Mouse (Mus musculus) CH12.LX (cell line): ENCODE data around the gene Rtn4rl1. TPM values are rescaled to one million over a fixed set of nuclear protein-coding genes. Genes with fewer than 3 reads are reported as not detected.

ENCODE experiments used
- DNase-seq: peaks from one replicate; pipeline ENCODE4 v3.0.0-alpha.2; 2013; ENCODE audit errors: extremely low read depth
- H3K27ac ChIP-seq: 2 replicates; pipeline ENCODE4 v1.5.1; 2012; ENCODE audit warnings: low read depth, mild to moderate bottlenecking, control low read depth, moderate library complexity; ENCODE audit not compliant: insufficient read depth
- H3K27me3 ChIP-seq: replicated peaks from 2 replicates; pipeline ENCODE3; 2012; ENCODE audit warnings: inconsistent platforms
- H3K36me3 ChIP-seq, 2 experiments: replicated peaks in 1 of 2; 2 replicates each; pipeline versions ENCODE3 to v1.6.1; 2012; ENCODE audit warnings: inconsistent platforms in 1 of 2, low read length in 1 of 2, mild to moderate bottlenecking in 1 of 2, mixed read lengths in 1 of 2, moderate library complexity in 1 of 2; ENCODE audit not compliant: control insufficient read depth in 1 of 2, insufficient read depth in 1 of 2
- H3K4me1 ChIP-seq, 2 experiments: 2 replicates each; pipeline ENCODE4 v1.6.1; 2012; ENCODE audit warnings: inconsistent platforms in 1 of 2, moderate library complexity in 1 of 2; ENCODE audit not compliant: insufficient read depth in 2 of 2, control insufficient read depth in 1 of 2
- H3K4me2 ChIP-seq: 2 replicates; pipeline ENCODE4 v1.6.1; 2012; ENCODE audit warnings: low read depth, mild to moderate bottlenecking, control low read depth; ENCODE audit not compliant: poor library complexity, insufficient read depth, severe bottlenecking
- H3K4me3 ChIP-seq, 3 experiments: fragments of 150-350 bp in 1 of 3; sonication (generic) in 1 of 3; replicated peaks in 1 of 3; 2 replicates each; pipeline versions ENCODE3 to v1.5.1; 2011 to 2012; ENCODE audit warnings: low read depth in 2 of 3, low read length in 2 of 3, mild to moderate bottlenecking in 2 of 3, moderate library complexity in 2 of 3, control low read depth in 1 of 3, improper control_type of control experiment in 1 of 3, inconsistent platforms in 1 of 3, mixed read lengths in 1 of 3; ENCODE audit not compliant: poor library complexity in 1 of 3
- H3K79me2 ChIP-seq: replicated peaks from 2 replicates; pipeline ENCODE4 v1.6.1; 2012; ENCODE audit warnings: mild to moderate bottlenecking, moderate library complexity; ENCODE audit not compliant: control insufficient read depth, poor library complexity, insufficient read depth, severe bottlenecking; ENCODE audit errors: extremely low read depth
- H3K9ac ChIP-seq: 2 replicates; pipeline ENCODE4 v1.6.1; 2012; ENCODE audit warnings: low read depth, mild to moderate bottlenecking, control low read depth, moderate library complexity; ENCODE audit not compliant: insufficient read depth
- H3K9me3 ChIP-seq: replicated peaks from 2 replicates; pipeline ENCODE3; 2012; ENCODE audit warnings: low read length, inconsistent platforms, mixed read lengths
- BHLHE40 ChIP-seq: IDR thresholded peaks from 2 replicates; pipeline ENCODE4 v1.6.1; 2011; ENCODE audit warnings: mild to moderate bottlenecking, low read depth, low read length, improper control_type of control experiment
- CHD1 ChIP-seq: IDR thresholded peaks from 2 replicates; pipeline ENCODE4 v1.6.1; 2012; ENCODE audit warnings: low read depth, low read length, improper control_type of control experiment, inconsistent platforms
- CHD2 ChIP-seq: IDR thresholded peaks from 2 replicates; pipeline ENCODE4 v1.6.1; 2011; ENCODE audit warnings: low read length, improper control_type of control experiment
- CTCF ChIP-seq, 2 experiments: IDR thresholded peaks in 1 of 2; conservative IDR thresholded peaks in 1 of 2; 2 replicates each; pipeline ENCODE4 v1.5.1; 2011 to 2012; ENCODE audit warnings: low read depth in 2 of 2, low read length in 2 of 2, improper control_type of control experiment in 1 of 2, inconsistent platforms in 1 of 2, mild to moderate bottlenecking in 1 of 2, moderate library complexity in 1 of 2
- ELF1 ChIP-seq: IDR thresholded peaks from 2 replicates; pipeline ENCODE4 v1.6.1; 2014; ENCODE audit warnings: low read depth, mild to moderate bottlenecking, inconsistent platforms, low read length, improper control_type of control experiment
- EP300 ChIP-seq: IDR thresholded peaks from 2 replicates; pipeline ENCODE4 v1.6.1; 2011; ENCODE audit warnings: low read length, improper control_type of control experiment
- HCFC1 ChIP-seq: IDR thresholded peaks from 2 replicates; pipeline ENCODE4 v1.6.1; 2012; ENCODE audit warnings: low read depth, mild to moderate bottlenecking, inconsistent platforms, low read length, improper control_type of control experiment
- JUND ChIP-seq: conservative IDR thresholded peaks from 2 replicates; pipeline ENCODE4 v1.6.1; 2011; ENCODE audit warnings: low read depth, low read length, improper control_type of control experiment
- KAT2A ChIP-seq: IDR thresholded peaks from 2 replicates; pipeline ENCODE4 v1.6.1; 2012; ENCODE audit warnings: low read length, improper control_type of control experiment, inconsistent platforms; ENCODE audit not compliant: insufficient replicate concordance
- MAZ ChIP-seq: IDR thresholded peaks from 2 replicates; pipeline ENCODE4 v1.6.1; 2012; ENCODE audit warnings: low read depth, mild to moderate bottlenecking, inconsistent platforms, low read length, improper control_type of control experiment, moderate library complexity
- MEF2A ChIP-seq: IDR thresholded peaks from 2 replicates; pipeline ENCODE4 v1.6.1; 2014; ENCODE audit warnings: low read depth, mild to moderate bottlenecking, inconsistent platforms, low read length, improper control_type of control experiment, borderline replicate concordance
- MXI1 ChIP-seq: IDR thresholded peaks from 2 replicates; pipeline ENCODE4 v1.6.1; 2011; ENCODE audit warnings: mild to moderate bottlenecking, low read depth, low read length, improper control_type of control experiment
- NELFE ChIP-seq: IDR thresholded peaks from 2 replicates; pipeline ENCODE4 v1.6.1; 2011; ENCODE audit warnings: low read depth, low read length, improper control_type of control experiment
- POLR2A ChIP-seq: IDR thresholded peaks from 2 replicates; pipeline ENCODE4 v1.6.1; 2011; ENCODE audit warnings: low read depth, mild to moderate bottlenecking, improper control_type of control experiment, low read length
- POLR2AphosphoS2 ChIP-seq: IDR thresholded peaks from 2 replicates; pipeline ENCODE4 v1.6.1; 2011; ENCODE audit warnings: low read depth, low read length, improper control_type of control experiment
- RAD21 ChIP-seq: IDR thresholded peaks from 2 replicates; pipeline ENCODE4 v1.6.1; 2011; ENCODE audit warnings: low read depth, mild to moderate bottlenecking, low read length, improper control_type of control experiment, moderate library complexity
- RCOR1 ChIP-seq: conservative IDR thresholded peaks from 2 replicates; pipeline ENCODE4 v1.6.1; 2012; ENCODE audit warnings: low read depth, mild to moderate bottlenecking, inconsistent platforms, low read length, improper control_type of control experiment
- SIN3A ChIP-seq: IDR thresholded peaks from 2 replicates; pipeline ENCODE4 v1.6.1; 2012; ENCODE audit warnings: low read length, improper control_type of control experiment, inconsistent platforms
- TCF12 ChIP-seq: IDR thresholded peaks from 2 replicates; pipeline ENCODE4 v1.6.1; 2014; ENCODE audit warnings: low read depth, mild to moderate bottlenecking, inconsistent platforms, low read length, improper control_type of control experiment
- UBTF ChIP-seq: IDR thresholded peaks from 2 replicates; pipeline ENCODE4 v1.6.1; 2012; ENCODE audit warnings: low read depth, mild to moderate bottlenecking, inconsistent platforms, low read length, improper control_type of control experiment, moderate library complexity
- ZC3H11A ChIP-seq: IDR thresholded peaks from 2 replicates; pipeline ENCODE4 v1.6.1; 2012; ENCODE audit warnings: low read depth, mild to moderate bottlenecking, inconsistent platforms, low read length, improper control_type of control experiment
- ZKSCAN1 ChIP-seq: IDR thresholded peaks from 2 replicates; pipeline ENCODE4 v1.6.1; 2012; ENCODE audit warnings: low read depth, inconsistent platforms, low read length, improper control_type of control experiment, borderline replicate concordance
- ZMIZ1 ChIP-seq: IDR thresholded peaks from 2 replicates; pipeline ENCODE4 v1.6.1; 2012; ENCODE audit warnings: low read depth, mild to moderate bottlenecking, inconsistent platforms, low read length, improper control_type of control experiment
- ZNF384 ChIP-seq: IDR thresholded peaks from 2 replicates; pipeline ENCODE4 v1.6.1; 2012; ENCODE audit warnings: low read depth, low read length, improper control_type of control experiment, inconsistent platforms
- dilution Hi-C: fragments of 300-500 bp; cut with MboI; formaldehyde crosslinking; loops from 2 replicates; pipeline ENCODE4 v1.14.3; 2020; ENCODE audit warnings: low sequenced_read_pairs; ENCODE audit not compliant: extremely low pct_unique_long_range_greater_than_20kb, extremely low pct_ligation_motif_present
- in situ Hi-C: fragments of 300-500 bp; cut with MboI; formaldehyde crosslinking; loops from 3 replicates; pipeline ENCODE4 v1.14.3; 2019; ENCODE audit warnings: low sequenced_read_pairs, low pct_ligation_motif_present, low pct_unique_long_range_greater_than_20kb, mixed read lengths
- polyA plus RNA-seq: library from polyadenylated mRNA; unstranded; fragments of >175 nt; gene quantifications from 2 replicates; pipeline ENCODE4 v1.2.1, GENCODE M21; 2012; ENCODE audit warnings: low read depth; ENCODE audit not compliant: insufficient read length
- total RNA-seq, 2 experiments: library from RNA; depleted of rRNA; stranded (reverse); fragments of 300-350 nt in 1 of 2; fragments of >200 nt in 1 of 2; gene quantifications; 2 replicates each; pipeline ENCODE4 v1.2.3; 2012 to 2014

The Rtn4rl1 gene
- total and polyA plus RNA-seq, 3 experiments: 0.04 to 0.09 TPM; not detected in 1

- TF ChIP-seq JUND (peak; percentile 76), ZMIZ1 (no peak), CTCF (conservative IDR thresholded peaks at IDR 0.05 in 1 of 2, IDR thresholded peaks at IDR 0.05 in 1 of 2; ENCODE audit: low read depth in 2 of 2, low read length in 2 of 2) (no peak), MAZ (no peak; the same call in 1 of the 2 replicates), ZC3H11A (no peak), TCF12 (peak; percentile 86), POLR2A (peak; percentile 58), ELF1 (peak; percentile 72; the same call in 1 of the 2 replicates)
Observed at GRCm38 (mm10) chr11:75285893-75286467, 92.4 kb downstream of the Rtn4rl1 start (continued).

GRCm38 (mm10) chr11:75286868-75287267 is 93.3 kb downstream of the Rtn4rl1 start:
- dilution Hi-C loops: no loop called here
- no peak overlapping the region for H3K27ac ChIP-seq

GRCm38 (mm10) chr11:75287940-75288339 is 94.4 kb downstream of the Rtn4rl1 start:
- dilution Hi-C loops: no loop called here
- Histone ChIP-seq H3K9ac (no peak overlapping the region), H3K36me3 (no peaks in the 10 kb centered on the region), H3K4me1 (peaks cover 25 to 58% of the 10 kb centered on the region in 2 experiments), H3K27me3 (peaks cover 3% of the 10 kb centered on the region), H3K4me3 (no peak overlapping the region), H3K9me3 (no peaks in the 10 kb centered on the region), H3K27ac (peak overlapping the region; percentile 62), H3K79me2 (no peaks in the 10 kb centered on the region), H3K4me2 (peak overlapping the region; percentile 66; the same call in 1 of the 2 replicates)
- in situ Hi-C loops: loop anchor here (5.0 to 25.0 kb wide), 3 partner anchors 41 to 301 kb away; partner anchors contain the start of genes Dph1 and Rtn4rl1
- no peak for DNase-seq
- TF ChIP-seq MXI1: no peak
- no peak for TF ChIP-seq ZKSCAN1
- no peak for TF ChIP-seq BHLHE40
- no peak for TF ChIP-seq RAD21
- TF ChIP-seq CHD2: no peak
- no peak for TF ChIP-seq ZMIZ1
- TF ChIP-seq CHD1: no peak
- no peak for TF ChIP-seq UBTF
- no peak for TF ChIP-seq SIN3A
- TF ChIP-seq ZNF384: no peak
- no peak for TF ChIP-seq EP300
- TF ChIP-seq NELFE: no peak
- no peak for TF ChIP-seq KAT2A
- TF ChIP-seq HCFC1: no peak
- no peak for TF ChIP-seq RCOR1
- TF ChIP-seq CTCF (conservative IDR thresholded peaks at IDR 0.05 in 1 of 2, IDR thresholded peaks at IDR 0.05 in 1 of 2; ENCODE audit: low read depth in 2 of 2, low read length in 2 of 2): no peak
- TF ChIP-seq MEF2A: no peak

More at GRCm38 (mm10) chr11:75286868-75287267, 93.3 kb downstream of the Rtn4rl1 start:
- no peaks in the 10 kb centered on the region for H3K9me3 ChIP-seq
- H3K4me1 ChIP-seq: peaks cover 25 to 66% of the 10 kb centered on the region in 2 experiments
- in situ Hi-C loops: loop anchor here (5.0 to 25.0 kb wide), 3 partner anchors 40 to 300 kb away; partner anchors contain the start of genes Dph1 and Rtn4rl1
- no peaks in the 10 kb centered on the region for H3K27me3 ChIP-seq
- TF ChIP-seq POLR2AphosphoS2: no peak
- TF ChIP-seq, all 38 proteins: peak for 0
- Histone ChIP-seq H3K4me3 (no peak overlapping the region), H3K9ac (peak overlapping the region; percentile 53; the same call in 1 of the 2 replicates), H3K79me2 (no peaks in the 10 kb centered on the region), H3K4me2 (no peak overlapping the region), H3K36me3 (no peaks in the 10 kb centered on the region)
- DNase-seq: no peak
